ENCODE assay signal across 21 mouse cellular contexts in genomic region chr12:103209581-103209980, GRCm38 (mm10). TPM values are rescaled to one million over a fixed set of nuclear protein-coding genes. Genes with fewer than 3 reads are reported as not detected.
DNase-seq lines count a peak whose midpoint lies in the region; ATAC-seq lines count a peak whose summit lies in the region.
"Had no signal": no experiment of that assay in that cellular context is flagged by ENCODE, and none has a peak within 500 bp of the region (broad histone marks: within the 10 kb centered on the region; RNA-seq: fewer than 3 reads in every experiment).

No protein-coding gene starts in this region.

- no peaks in the 10 kb centered on the region for H3K36me3 ChIP-seq in embryonic facial prominence, embryonic 14.5 days (ENCODE audit: control insufficient read depth, insufficient read depth, low read length)
- H3K36me3 ChIP-seq in embryonic facial prominence, embryonic 10.5 days (replicated peaks), result no peaks in the 10 kb centered on the region
- H3K36me3 ChIP-seq: embryonic facial prominence, embryonic 13.5 days; forebrain, embryonic 12.5 days; G1E had no signal

- H3K27ac ChIP-seq in embryonic facial prominence, embryonic 14.5 days (replicated peaks; ENCODE audit: low read depth, low read length), result no peak overlapping the region
- H3K27ac ChIP-seq in embryonic facial prominence, embryonic 10.5 days (replicated peaks), result no peak overlapping the region
- H3K27ac ChIP-seq: embryonic facial prominence, embryonic 13.5 days; forebrain, embryonic 12.5 days had no signal

- H3K4me1 ChIP-seq in embryonic facial prominence, embryonic 14.5 days (ENCODE audit: control insufficient read depth, insufficient read depth, low read length), result no peaks in the 10 kb centered on the region
- peaks cover 7% of the 10 kb centered on the region; the same call in 1 of the 2 replicates for H3K4me1 ChIP-seq in embryonic facial prominence, embryonic 10.5 days
- H3K4me1 ChIP-seq: embryonic facial prominence, embryonic 13.5 days had no signal

- no peaks in the 10 kb centered on the region for H3K9me3 ChIP-seq in embryonic facial prominence, embryonic 14.5 days (ENCODE audit: control insufficient read depth, low read length)
- H3K9me3 ChIP-seq in embryonic facial prominence, embryonic 10.5 days, result no peaks in the 10 kb centered on the region
- H3K9me3 ChIP-seq: embryonic facial prominence, embryonic 13.5 days; forebrain, embryonic 12.5 days had no signal

- 93% methylated on average over 7 of the region's 7 CpGs for WGBS in embryonic facial prominence, embryonic 14.5 days
- WGBS in embryonic facial prominence, embryonic 10.5 days, result 93% methylated on average over 7 of the region's 7 CpGs

- DNase-seq in adrenal gland, adult (ENCODE audit: inconsistent age in 2 of 2, low spot score in 1 of 2), result peak; percentile 59 to 75
- DNase-seq in adrenal gland, postnatal 25 days, result no peak
- peak; percentile 16 for DNase-seq in adrenal gland, postnatal 10 days
- DNase-seq in adrenal gland, postnatal 4 days (ENCODE audit: low spot score in 2 of 2), result no peak
- DNase-seq in embryonic facial prominence, embryonic 14.5 days (ENCODE audit: low spot score), result no peak
- no peak for DNase-seq in embryonic facial prominence, embryonic 10.5 days (ENCODE audit: low spot score)
- DNase-seq in Muller cell, postnatal 12 days (ENCODE audit: inconsistent ontology term), result peak; percentile 47
- DNase-seq: B cell, adult 2 months; cerebellum, adult 11-12 months; cerebellum, adult 2 months; cerebellum, adult 9-10 months; cerebellum, postnatal 10 days; cerebellum, postnatal 25 days had no signal

- H3K9ac ChIP-seq in embryonic facial prominence, embryonic 14.5 days (ENCODE audit: low read depth, low read length), result no peak overlapping the region
- H3K9ac ChIP-seq: embryonic facial prominence, embryonic 13.5 days; forebrain, embryonic 12.5 days had no signal

- ATAC-seq in embryonic facial prominence, embryonic 14.5 days (ENCODE audit: low read depth), result 0 out of 2 replicates have a peak, but pooled peaks have one; percentile 24
- ATAC-seq in megakaryocyte progenitor cell, adult 5-6 weeks (replicated peaks; ENCODE audit: poor library complexity), result no peak
- ATAC-seq: CD4-positive, CD25-positive, alpha-beta regulatory T cell, adult 4 months; forebrain, embryonic 14.5 days; forebrain, embryonic 16.5 days had no signal

- no peak overlapping the region for H3K4me3 ChIP-seq in embryonic facial prominence, embryonic 14.5 days (ENCODE audit: low read depth, low read length)
- H3K4me3 ChIP-seq in embryonic facial prominence, embryonic 10.5 days, result no peak overlapping the region
- H3K4me3 ChIP-seq: embryonic facial prominence, embryonic 13.5 days; forebrain, embryonic 12.5 days had no signal

- no peak overlapping the region for H3K4me2 ChIP-seq in embryonic facial prominence, embryonic 14.5 days (ENCODE audit: low read depth, low read length)
- H3K4me2 ChIP-seq: embryonic facial prominence, embryonic 13.5 days; forebrain, embryonic 12.5 days had no signal

- no peaks in the 10 kb centered on the region for H3K27me3 ChIP-seq in embryonic facial prominence, embryonic 14.5 days (replicated peaks; ENCODE audit: control insufficient read depth, insufficient read depth, low read length)
- no peaks in the 10 kb centered on the region for H3K27me3 ChIP-seq in embryonic facial prominence, embryonic 10.5 days (replicated peaks; ENCODE audit: low read depth, poor library complexity, severe bottlenecking)
- H3K27me3 ChIP-seq: embryonic facial prominence, embryonic 13.5 days; forebrain, embryonic 12.5 days had no signal

RNA-seq across cellular contexts. Expression of gene Prima1, which starts 32.4 kb away (rescaled TPM):
- total RNA-seq in adrenal gland, postnatal 25 days (2021), result 1.4 and 1.8 TPM in 2 replicates
- total RNA-seq in adrenal gland, postnatal 10 days (2021), result 1 to 10 TPM; 2.9 to 3.2 TPM
- 1 to 10 TPM; 4.8 to 6.9 TPM for total RNA-seq in adrenal gland, postnatal 4 days (2021)
- polyA plus RNA-seq in embryonic facial prominence, embryonic 14.5 days (2014; fragmentation: Nextera tagmentation; extraction: Ambion mirVana), result 0.57 and 1.9 TPM in 2 replicates
- 0.44 and 0.52 TPM in 2 replicates for polyA plus RNA-seq in embryonic facial prominence, embryonic 10.5 days (2016; fragmentation: Nextera tagmentation; extraction: Ambion mirVana)
- total RNA-seq in megakaryocyte progenitor cell, adult 5-6 weeks (2015), result not detected in 2 replicates
- total RNA-seq in megakaryocyte progenitor cell, adult 5-6 weeks (2017), result not detected in 2 replicates
- total RNA-seq: CH12.LX, G1E had no signal
- polyA plus RNA-seq: CD4-positive, CD25-positive, alpha-beta regulatory T cell, adult 4 months; G1E had no signal

Comparison
In these comparisons a context has a peak if more than half of its experiments do, and no peak if none do; other contexts are left out.
1. DNase-seq: peak in adrenal gland, adult (2 of 2), adrenal gland, postnatal 10 days (single experiment) and Muller cell, postnatal 12 days (single experiment); none in adrenal gland, postnatal 25 days (single experiment), adrenal gland, postnatal 4 days (0 of 2), embryonic facial prominence, embryonic 14.5 days (single experiment) and embryonic facial prominence, embryonic 10.5 days (single experiment).